Mouse (Mus musculus): Measurements from ENCODE around the gene Exosc3. TPM values are rescaled to one million over a fixed set of nuclear protein-coding genes. Genes with fewer than 3 reads are reported as not detected.

The Exosc3 gene
- polyA plus RNA-seq, 1 experiment from 2014 or later: 121 TPM

DNA sequence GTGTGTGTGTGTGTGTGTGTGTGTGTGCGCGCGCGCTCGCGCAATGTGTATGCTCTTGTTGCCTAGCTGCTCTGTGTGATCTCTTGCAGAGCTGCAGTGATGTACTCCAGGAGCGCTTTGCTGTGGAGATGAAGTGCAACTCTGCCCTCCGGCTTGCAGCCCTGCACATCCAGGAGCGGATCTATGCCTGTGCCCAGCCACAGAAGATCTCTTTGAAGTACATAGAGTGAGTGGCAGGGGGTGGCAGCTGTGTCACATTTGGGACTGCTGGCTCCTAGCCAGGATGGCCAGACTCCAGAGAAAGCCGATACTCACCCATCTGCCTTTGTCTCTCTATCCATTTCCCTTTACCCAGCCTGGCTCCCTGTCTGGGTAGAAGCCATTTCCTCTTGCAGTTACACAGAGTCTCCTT lies 71.5 kb downstream of the Exosc3 start:
- no peak overlapping the region for H3K27ac ChIP-seq (replicated peaks)
- no peaks in the 10 kb centered on the region for H3K9me3 ChIP-seq (replicated peaks)
- 86% methylated on average over 10 of the region's 10 CpGs for WGBS
- H3K4me3 ChIP-seq: no peak overlapping the region
- H3K4me1 ChIP-seq: no peaks in the 10 kb centered on the region
- no peaks in the 10 kb centered on the region for H3K36me3 ChIP-seq
- DNase-seq (ENCODE audit: low spot score): no peak
- no peaks in the 10 kb centered on the region for H3K27me3 ChIP-seq (ENCODE audit: low read depth, poor library complexity, severe bottlenecking)

DNA sequence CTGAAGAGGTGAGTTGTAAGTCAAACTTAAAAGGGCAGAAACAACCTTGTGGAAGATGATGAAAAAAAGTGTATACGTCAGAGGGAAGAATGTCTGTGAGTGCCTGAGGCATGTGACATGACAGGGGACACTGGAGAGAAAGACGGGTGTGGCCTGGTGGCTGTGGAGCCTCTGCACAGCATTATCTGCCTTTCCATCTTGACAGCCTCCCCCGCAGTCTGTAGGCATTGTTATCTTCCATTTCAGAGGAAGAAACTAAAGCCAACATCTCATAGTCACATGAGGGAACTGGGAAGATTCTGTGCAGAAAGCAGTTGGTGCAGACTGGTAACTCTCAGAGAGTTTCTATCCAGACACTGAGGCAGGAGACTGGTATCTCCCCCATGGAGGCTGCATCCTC lies 74.6 kb downstream of the Exosc3 start:
- Histone ChIP-seq H3K27ac (replicated peaks) (no peak overlapping the region), H3K36me3 (no peaks in the 10 kb centered on the region), H3K27me3 (ENCODE audit: low read depth, poor library complexity, severe bottlenecking) (no peaks in the 10 kb centered on the region), H3K4me3 (no peak overlapping the region), H3K9me3 (replicated peaks) (no peaks in the 10 kb centered on the region), H3K4me1 (no peaks in the 10 kb centered on the region)
- WGBS: 92% methylated on average over 3 of the region's 3 CpGs
- DNase-seq (ENCODE audit: low spot score): no peak

Other genes with a start within 250 kb of the Exosc3 start
- gene Tomm5, start 234.6 kb downstream of the Exosc3 start, polyA plus RNA-seq (2016; fragmentation: Nextera tagmentation; extraction: Ambion mirVana): 196 and 220 TPM in 2 replicates
- 0.90 and 1.5 TPM in 2 replicates for gene Frmpd1, start 157.9 kb downstream of the Exosc3 start, polyA plus RNA-seq (2016; fragmentation: Nextera tagmentation; extraction: Ambion mirVana)
- gene Trmt10b, start 45.6 kb downstream of the Exosc3 start, polyA plus RNA-seq (2016; fragmentation: Nextera tagmentation; extraction: Ambion mirVana): 19.3 and 20.7 TPM in 2 replicates
- 7.7 and 8.1 TPM in 2 replicates for gene Dcaf10, start 631 bp downstream of the Exosc3 start, polyA plus RNA-seq (2016; fragmentation: Nextera tagmentation; extraction: Ambion mirVana)
- 78.3 and 80.1 TPM in 2 replicates for gene Slc25a51, start 66.0 kb upstream of the Exosc3 start, polyA plus RNA-seq (2016; fragmentation: Nextera tagmentation; extraction: Ambion mirVana)
- gene Shb, start 189.7 kb upstream of the Exosc3 start, polyA plus RNA-seq (2016; fragmentation: Nextera tagmentation; extraction: Ambion mirVana): 1.2 and 2.5 TPM in 2 replicates